Mouse (Mus musculus) intestine, postnatal 0 days (tissue): ENCODE data around the gene Plac8. TPM values are rescaled to one million over a fixed set of nuclear protein-coding genes. Genes with fewer than 3 reads are reported as not detected.

ENCODE experiments used
- ATAC-seq: fragments of 200-750 bp; cut with Nextera tagmentation; 2 replicates; pipeline ENCODE4 v1.8.0; 2017; ENCODE audit warnings: mild to moderate bottlenecking, moderate TSS enrichment, moderate library complexity
- H3K27ac ChIP-seq: fragments of 300-500 bp; sonication (generic); 2 replicates; pipeline ENCODE4 v1.5.1; 2014; ENCODE audit warnings: mild to moderate bottlenecking, low read depth, low read length, moderate library complexity
- H3K27me3 ChIP-seq: fragments of 300-500 bp; sonication (generic); replicated peaks from 2 replicates; pipeline ENCODE4 v1.6.1; 2014; ENCODE audit warnings: low read length, mixed read lengths; ENCODE audit not compliant: control insufficient read depth, insufficient read depth
- H3K36me3 ChIP-seq: fragments of 300-500 bp; sonication (generic); 2 replicates; pipeline ENCODE4 v1.6.1; 2014; ENCODE audit warnings: mild to moderate bottlenecking, moderate library complexity; ENCODE audit not compliant: control insufficient read depth, insufficient read depth
- H3K4me1 ChIP-seq: fragments of 300-500 bp; sonication (generic); replicated peaks from 2 replicates; pipeline ENCODE4 v1.6.1; 2014; ENCODE audit warnings: antibody characterized with exemption, low read length, mixed read lengths; ENCODE audit not compliant: control insufficient read depth, insufficient read depth
- H3K4me2 ChIP-seq: fragments of 300-500 bp; sonication (generic); replicated peaks from 2 replicates; pipeline ENCODE4 v1.6.1; 2014; ENCODE audit warnings: low read depth, mild to moderate bottlenecking, moderate library complexity
- H3K4me3 ChIP-seq: fragments of 300-500 bp; sonication (generic); 2 replicates; pipeline ENCODE4 v1.5.1; 2014; ENCODE audit warnings: low read depth, low read length
- H3K9ac ChIP-seq: fragments of 300-500 bp; sonication (generic); 2 replicates; pipeline ENCODE4 v1.6.1; 2014; ENCODE audit warnings: mild to moderate bottlenecking, low read depth, low read length
- H3K9me3 ChIP-seq: fragments of 300-500 bp; sonication (generic); 2 replicates; pipeline ENCODE4 v1.6.1; 2016; ENCODE audit warnings: mixed run types; ENCODE audit not compliant: control insufficient read depth
- CTCF ChIP-seq: sonication (generic); IDR thresholded peaks from 2 replicates; pipeline ENCODE4 v1.5.1; 2016; ENCODE audit warnings: low read depth, mild to moderate bottlenecking, control low read depth, antibody characterized with exemption, moderate library complexity
- WGBS: fragments of 180-500 bp; shearing (Covaris S2); extraction: QIAGEN DNeasy Blood & Tissue Kit; methylation state at CpG from one replicate; pipeline ENCODE4 v1.1.7; 2014; 5-methylcytosine and 5-hydroxymethylcytosine counted together
- polyA plus RNA-seq: library from polyadenylated mRNA; unstranded; fragments of >200 nt; fragmentation: Nextera tagmentation; extraction: Ambion mirVana; gene quantifications from 2 replicates; pipeline ENCODE4 v1.2.1, GENCODE M21; 2015

The Plac8 gene
- polyA plus RNA-seq, 1 experiment from 2014 or later, result 1,527 TPM

DNA sequence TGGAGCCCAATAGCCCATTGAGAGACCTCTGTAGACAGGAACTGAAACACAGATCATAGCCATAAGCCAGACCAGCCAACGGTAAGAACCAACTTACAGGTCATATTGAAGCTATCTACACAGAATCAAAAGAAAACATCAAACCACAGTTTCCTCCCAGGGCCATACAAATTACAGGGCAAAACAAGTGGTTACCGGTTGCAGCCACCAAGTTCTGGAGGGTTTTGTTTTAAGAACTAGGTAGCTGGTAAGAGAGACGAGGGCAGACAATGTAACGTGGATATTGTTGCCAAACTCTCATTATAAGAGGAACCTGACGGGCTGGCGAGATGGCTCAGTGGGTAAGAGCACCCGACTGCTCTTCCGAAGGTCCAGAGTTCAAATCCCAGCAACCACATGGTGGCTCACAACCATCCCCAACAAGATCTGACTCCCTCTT, 13.2 kb upstream of the Plac8 start:
- no peak for TF ChIP-seq CTCF
- no peak overlapping the region for H3K4me3 ChIP-seq
- H3K9me3 ChIP-seq, result no peaks in the 10 kb centered on the region
- ATAC-seq, result no peak
- no peaks in the 10 kb centered on the region for H3K27me3 ChIP-seq
- no peaks in the 10 kb centered on the region for H3K36me3 ChIP-seq
- no peak overlapping the region for H3K4me2 ChIP-seq
- no peak overlapping the region for H3K9ac ChIP-seq
- H3K4me1 ChIP-seq, result no peaks in the 10 kb centered on the region; the same call in 1 of the 2 replicates
- 88% methylated on average over 8 of the region's 8 CpGs for WGBS
- no peak overlapping the region for H3K27ac ChIP-seq

DNA sequence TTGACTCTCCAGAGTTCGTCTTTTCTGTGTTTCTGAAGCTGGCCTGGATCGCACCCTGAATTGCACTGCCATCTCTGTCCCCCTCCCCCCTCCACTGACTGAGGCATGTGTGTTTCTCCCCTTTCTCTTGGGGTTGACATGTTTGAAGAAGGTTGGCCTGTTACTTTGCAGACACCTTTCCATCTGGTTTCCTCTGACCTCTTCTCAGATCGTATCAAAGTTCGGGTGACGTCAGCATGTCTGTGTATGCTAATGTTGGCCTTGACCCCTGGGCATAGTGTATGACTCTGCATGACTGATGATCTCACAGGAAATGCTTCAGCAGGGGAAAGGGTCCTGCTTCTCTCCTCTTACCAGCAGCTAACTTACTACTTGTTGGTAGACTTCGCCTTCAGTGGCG, 11.0 kb upstream of the Plac8 start:
- WGBS, result 71% methylated on average over 7 of the region's 7 CpGs
- ATAC-seq, result no peak

DNA sequence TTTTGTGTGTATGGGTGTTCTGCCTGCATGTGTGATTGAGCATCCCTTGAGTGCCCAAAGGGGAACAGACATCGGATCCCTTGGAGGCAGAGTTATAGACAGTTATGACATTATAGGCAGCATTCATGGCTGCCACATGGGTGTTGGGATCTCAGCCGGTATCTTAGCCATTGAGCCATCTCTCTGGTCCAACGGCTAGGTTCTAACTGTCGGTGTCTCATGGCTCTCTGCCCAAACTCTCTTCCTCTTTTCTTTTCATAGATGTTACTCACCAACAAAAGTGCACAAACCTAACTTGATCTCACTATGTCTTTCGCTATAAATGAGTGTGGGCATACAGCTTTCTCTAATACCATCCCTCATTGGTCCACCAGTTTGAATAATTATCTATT, 10.4 kb upstream of the Plac8 start:
- Histone ChIP-seq H3K4me1 (no peaks in the 10 kb centered on the region), H3K9me3 (no peaks in the 10 kb centered on the region), H3K36me3 (no peaks in the 10 kb centered on the region), H3K27ac (no peak overlapping the region), H3K4me2 (no peak overlapping the region), H3K4me3 (no peak overlapping the region), H3K27me3 (no peaks in the 10 kb centered on the region), H3K9ac (no peak overlapping the region)
- no peak for TF ChIP-seq CTCF
- ATAC-seq, result no peak
- whole genome bisulfite sequencing, result 94% methylated on average over 5 of the region's 5 CpGs

More for the DNA sequence above, 11.0 kb upstream of the Plac8 start:
- no peak overlapping the region for H3K4me3 ChIP-seq
- no peaks in the 10 kb centered on the region; the same call in 1 of the 2 replicates for H3K4me1 ChIP-seq
- H3K9ac ChIP-seq, result no peak overlapping the region
- no peak for TF ChIP-seq CTCF
- H3K4me2 ChIP-seq, result no peak overlapping the region
- no peaks in the 10 kb centered on the region for H3K36me3 ChIP-seq
- H3K27me3 ChIP-seq, result no peaks in the 10 kb centered on the region
- no peaks in the 10 kb centered on the region for H3K9me3 ChIP-seq
- H3K27ac ChIP-seq, result no peak overlapping the region

DNA sequence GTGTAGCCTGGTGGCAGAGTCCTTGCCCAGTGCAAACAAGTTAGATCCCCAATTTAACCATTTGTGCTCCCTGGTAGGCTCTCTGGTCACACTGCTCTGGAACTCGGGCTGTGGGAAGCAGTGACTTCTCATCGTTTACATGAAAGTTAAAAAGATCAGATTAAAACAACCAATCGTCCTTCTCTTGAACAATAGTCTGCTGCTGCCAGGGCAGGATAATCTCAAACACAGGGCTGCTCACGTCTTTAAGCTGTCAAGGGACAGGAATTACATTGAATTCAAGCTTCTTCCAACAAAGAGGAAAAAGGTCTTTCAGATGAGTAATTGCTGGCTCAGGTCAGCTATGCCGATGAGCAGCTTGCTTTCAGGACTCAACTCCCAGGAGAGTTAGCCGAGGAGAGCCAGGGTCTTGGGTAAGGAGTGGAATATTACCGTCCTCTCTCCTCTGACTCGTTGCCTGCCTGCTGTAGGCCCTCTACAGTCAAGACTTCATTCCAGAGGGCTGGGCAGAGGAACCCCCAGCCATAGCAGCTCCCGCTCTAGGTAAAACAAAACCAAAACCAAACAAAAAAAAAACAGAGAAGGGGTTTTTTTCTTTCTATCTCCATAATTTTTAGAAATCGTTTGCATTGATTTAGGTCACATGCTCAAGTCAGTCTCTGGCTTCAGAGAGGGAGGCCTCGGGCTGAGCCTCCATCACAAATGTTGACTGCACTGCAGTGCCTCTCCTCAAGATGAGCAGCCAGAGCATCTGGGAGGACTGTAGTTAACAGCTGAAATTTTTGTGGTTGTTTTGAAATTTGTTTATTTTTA, 9.8 kb upstream of the Plac8 start:
- 50% methylated on average over 11 of the region's 11 CpGs for WGBS
- Histone ChIP-seq H3K4me3 (no peak overlapping the region), H3K36me3 (no peaks in the 10 kb centered on the region), H3K27me3 (no peaks in the 10 kb centered on the region), H3K4me1 (no peaks in the 10 kb centered on the region), H3K9ac (no peak overlapping the region), H3K4me2 (no peak overlapping the region), H3K27ac (no peak overlapping the region), H3K9me3 (no peaks in the 10 kb centered on the region)
- no peak for ATAC-seq
- no peak for TF ChIP-seq CTCF

DNA sequence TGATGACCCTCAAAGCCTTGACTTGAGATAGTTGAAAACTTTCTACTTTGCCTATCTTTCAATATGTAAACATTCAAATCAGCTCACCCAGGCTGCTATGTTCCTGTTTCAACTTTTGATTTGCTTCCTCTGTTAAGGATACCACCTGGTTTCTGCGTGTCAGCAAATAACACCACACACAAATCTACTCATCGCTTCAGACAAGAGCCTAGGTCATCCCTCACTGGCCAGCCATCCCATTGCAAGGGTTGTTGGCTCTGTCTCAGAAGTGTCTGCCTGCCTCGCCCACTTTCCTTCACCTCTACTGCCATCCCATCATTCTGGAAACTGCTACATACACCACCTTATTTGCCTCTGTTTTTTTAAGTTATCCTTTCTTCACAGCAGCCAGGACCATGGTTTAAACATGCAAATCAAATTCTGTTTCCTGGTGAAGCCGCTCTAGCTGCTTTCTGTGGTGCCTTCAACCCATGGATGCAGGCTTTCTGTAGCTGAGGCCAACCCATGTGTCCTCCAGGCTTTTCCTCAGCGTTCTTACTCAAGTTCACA, 6.9 kb upstream of the Plac8 start:
- no peaks in the 10 kb centered on the region for H3K36me3 ChIP-seq
- no peak overlapping the region for H3K4me2 ChIP-seq
- no peak overlapping the region for H3K9ac ChIP-seq
- H3K9me3 ChIP-seq, result no peaks in the 10 kb centered on the region
- H3K4me1 ChIP-seq, result no peaks in the 10 kb centered on the region
- no peak for TF ChIP-seq CTCF
- no peak overlapping the region for H3K4me3 ChIP-seq
- H3K27ac ChIP-seq, result no peak overlapping the region
- WGBS, result 84% methylated on average over 5 of the region's 5 CpGs
- ATAC-seq, result no peak
- no peaks in the 10 kb centered on the region for H3K27me3 ChIP-seq

DNA sequence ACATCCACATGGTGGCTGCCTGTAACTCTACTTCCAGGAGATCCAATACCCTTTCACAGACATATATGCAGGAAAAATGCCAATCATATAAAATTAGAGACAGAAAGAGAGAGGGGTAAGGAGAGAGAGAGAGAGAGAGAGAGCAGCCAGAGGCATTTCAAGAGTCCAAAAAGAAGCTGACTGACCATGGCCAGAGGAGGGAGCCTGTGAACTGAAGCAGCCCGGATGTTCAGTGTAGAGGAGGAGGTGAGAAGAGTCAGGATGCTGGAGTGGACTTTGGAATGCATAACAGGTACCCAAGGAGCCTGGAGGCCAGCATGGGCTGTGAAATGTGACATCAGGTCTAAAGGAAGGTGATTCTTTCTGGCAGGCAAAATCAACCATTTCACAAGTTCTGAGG, 2.7 kb upstream of the Plac8 start:
- Histone ChIP-seq H3K9ac (no peak overlapping the region), H3K36me3 (no peaks in the 10 kb centered on the region), H3K9me3 (no peaks in the 10 kb centered on the region), H3K4me2 (no peak overlapping the region), H3K4me3 (no peak overlapping the region), H3K27me3 (no peaks in the 10 kb centered on the region), H3K4me1 (0 out of 2 replicates have a peak, but pooled peaks cover 3% of the 10 kb centered on the region), H3K27ac (no peak overlapping the region)
- peak; percentile 74 for TF ChIP-seq CTCF
- WGBS, result 36% methylated on average over 1 of the region's 1 CpGs
- no peak for ATAC-seq
